Mouse (Mus musculus): ENCODE measurements around the gene Olfr945. TPM values are rescaled to one million over a fixed set of nuclear protein-coding genes. Genes with fewer than 3 reads are reported as not detected.

Olfr945 gene
- total RNA-seq (2014; rRNA removed; ENCODE audit: low replicate concordance) (not detected in 2 replicates), polyA plus RNA-seq (2015; fragmentation: Nextera tagmentation; extraction: Ambion mirVana) (not detected in 2 replicates)

GRCm38 (mm10) chr9:39276718-39277117 lies at the start of gene Olfr945:
Gene Olfr945 (minus strand): TSS chr9:39276818.
- H3K4me3 ChIP-seq (ENCODE audit: low read depth, low read length): no peak within 1 kb of the TSS
- H3K4me1 ChIP-seq (ENCODE audit: control insufficient read depth, insufficient read depth): no peaks in the 10 kb centered on the region
- no peak within 1 kb of the TSS for H3K27ac ChIP-seq (ENCODE audit: low read depth)
- no peaks in the 10 kb centered on the region for H3K36me3 ChIP-seq (replicated peaks; ENCODE audit: control insufficient read depth, insufficient read depth, low read length)
- TF ChIP-seq CTCF (IDR thresholded peaks at IDR 0.05; ENCODE audit: low read depth) (no peak), EP300 (IDR thresholded peaks at IDR 0.05; ENCODE audit: low read depth) (no peak)
- no peaks in the 10 kb centered on the region for H3K27me3 ChIP-seq (ENCODE audit: control insufficient read depth, insufficient read depth, low read length)
- H3K9me3 ChIP-seq (replicated peaks; ENCODE audit: control insufficient read depth, low read length): 0 out of 2 replicates have a peak, but pooled peaks cover 3% of the 10 kb centered on the region
- no peak within 1 kb of the TSS for H3K9ac ChIP-seq (replicated peaks; ENCODE audit: low read depth, low read length)
- WGBS: 65% methylated on average over 3 of the region's 3 CpGs
- no peak within 1 kb of the TSS for H3K4me2 ChIP-seq (ENCODE audit: low read depth, low read length)
- DNase-seq (ENCODE audit: low spot score) (no peak), ATAC-seq (ENCODE audit: insufficient read depth, low read depth) (no peak)

- Histone ChIP-seq H3K27me3 (ENCODE audit: control insufficient read depth, insufficient read depth, low read length) (no peaks in the 10 kb centered on the region), H3K27ac (ENCODE audit: low read depth) (no peak within 1 kb of the TSS), H3K4me2 (ENCODE audit: low read depth, low read length) (no peak within 1 kb of the TSS), H3K36me3 (replicated peaks; ENCODE audit: control insufficient read depth, insufficient read depth, low read length) (no peaks in the 10 kb centered on the region), H3K4me1 (ENCODE audit: control insufficient read depth, insufficient read depth) (no peaks in the 10 kb centered on the region), H3K4me3 (ENCODE audit: low read depth, low read length) (no peak within 1 kb of the TSS), H3K9ac (replicated peaks; ENCODE audit: low read depth, low read length) (no peak within 1 kb of the TSS), H3K9me3 (replicated peaks; ENCODE audit: control insufficient read depth, low read length) (no peaks in the 10 kb centered on the region)
- no peak for DNase-seq (ENCODE audit: low spot score)
- TF ChIP-seq CTCF (IDR thresholded peaks at IDR 0.05; ENCODE audit: low read depth) (no peak), EP300 (IDR thresholded peaks at IDR 0.05; ENCODE audit: low read depth) (no peak)
- ATAC-seq (ENCODE audit: insufficient read depth, low read depth): no peak
These were observed 49.3 kb upstream of the Olfr945 start, which contains the start of gene Olfr948 for GRCm38 (mm10) chr9:39325945-39326344. Gene Olfr948 (minus strand): TSS chr9:39326045.

GRCm38 (mm10) chr9:39287136-39287535 lies 10.5 kb upstream of the Olfr945 start:
- no peaks in the 10 kb centered on the region for H3K4me1 ChIP-seq (ENCODE audit: control insufficient read depth, insufficient read depth)
- WGBS: 66% methylated on average over 2 of the region's 2 CpGs
- H3K36me3 ChIP-seq (replicated peaks; ENCODE audit: control insufficient read depth, insufficient read depth, low read length): no peaks in the 10 kb centered on the region
- no peaks in the 10 kb centered on the region for H3K9me3 ChIP-seq (replicated peaks; ENCODE audit: control insufficient read depth, low read length)
- H3K9ac ChIP-seq (replicated peaks; ENCODE audit: low read depth, low read length): no peak overlapping the region
- H3K27me3 ChIP-seq (ENCODE audit: control insufficient read depth, insufficient read depth, low read length): no peaks in the 10 kb centered on the region
- TF ChIP-seq EP300 (IDR thresholded peaks at IDR 0.05; ENCODE audit: low read depth): no peak
- no peak overlapping the region for H3K4me2 ChIP-seq (ENCODE audit: low read depth, low read length)
- H3K4me3 ChIP-seq (ENCODE audit: low read depth, low read length): no peak overlapping the region
- no peak overlapping the region for H3K27ac ChIP-seq (ENCODE audit: low read depth)
- DNase-seq (ENCODE audit: low spot score) (no peak), ATAC-seq (ENCODE audit: insufficient read depth, low read depth) (no peak)

GRCm38 (mm10) chr9:39249894-39250293 lies 26.7 kb downstream of the Olfr945 start, which contains the start of gene Olfr1537:
Gene Olfr1537 (minus strand): TSS chr9:39249994.
- Histone ChIP-seq H3K27ac (ENCODE audit: low read depth) (no peak within 1 kb of the TSS), H3K27me3 (ENCODE audit: control insufficient read depth, insufficient read depth, low read length) (no peaks in the 10 kb centered on the region), H3K9me3 (replicated peaks; ENCODE audit: control insufficient read depth, low read length) (no peaks in the 10 kb centered on the region), H3K9ac (replicated peaks; ENCODE audit: low read depth, low read length) (no peak within 1 kb of the TSS), H3K4me1 (ENCODE audit: control insufficient read depth, insufficient read depth) (no peaks in the 10 kb centered on the region), H3K36me3 (replicated peaks; ENCODE audit: control insufficient read depth, insufficient read depth, low read length) (no peaks in the 10 kb centered on the region), H3K4me3 (ENCODE audit: low read depth, low read length) (no peak within 1 kb of the TSS), H3K4me2 (ENCODE audit: low read depth, low read length) (no peak within 1 kb of the TSS)
- no peak for DNase-seq (ENCODE audit: low spot score)
- WGBS: 71% methylated on average over 1 of the region's 1 CpGs
- TF ChIP-seq EP300 (IDR thresholded peaks at IDR 0.05; ENCODE audit: low read depth): no peak
- no peak for TF ChIP-seq CTCF (IDR thresholded peaks at IDR 0.05; ENCODE audit: low read depth)
- no peak for ATAC-seq (ENCODE audit: insufficient read depth, low read depth)

Other genes with a start within 250 kb of the Olfr945 start
- not detected in 2 replicates for gene Olfr937, start 211.9 kb downstream of the Olfr945 start, total RNA-seq (2014; rRNA removed; ENCODE audit: low replicate concordance)
- gene Olfr937, start 211.9 kb downstream of the Olfr945 start, polyA plus RNA-seq (2015; fragmentation: Nextera tagmentation; extraction: Ambion mirVana): not detected in 2 replicates
- gene Olfr938, start 197.9 kb downstream of the Olfr945 start, total RNA-seq (2014; rRNA removed; ENCODE audit: low replicate concordance): not detected in 2 replicates
- gene Olfr938, start 197.9 kb downstream of the Olfr945 start, polyA plus RNA-seq (2015; fragmentation: Nextera tagmentation; extraction: Ambion mirVana): not detected in 2 replicates
- not detected in 2 replicates for gene Olfr27, start 148.7 kb downstream of the Olfr945 start, total RNA-seq (2014; rRNA removed; ENCODE audit: low replicate concordance)
- gene Olfr27, start 148.7 kb downstream of the Olfr945 start, polyA plus RNA-seq (2015; fragmentation: Nextera tagmentation; extraction: Ambion mirVana): not detected in 2 replicates
- not detected in 2 replicates for gene Olfr943, start 110.5 kb downstream of the Olfr945 start, total RNA-seq (2014; rRNA removed; ENCODE audit: low replicate concordance)
- not detected in 2 replicates for gene Olfr943, start 110.5 kb downstream of the Olfr945 start, polyA plus RNA-seq (2015; fragmentation: Nextera tagmentation; extraction: Ambion mirVana)
- gene Olfr944, start 74.9 kb downstream of the Olfr945 start, total RNA-seq (2014; rRNA removed; ENCODE audit: low replicate concordance): not detected in 2 replicates
- gene Olfr944, start 74.9 kb downstream of the Olfr945 start, polyA plus RNA-seq (2015; fragmentation: Nextera tagmentation; extraction: Ambion mirVana): not detected in 2 replicates
- not detected in 2 replicates for gene Olfr1537, start 26.8 kb downstream of the Olfr945 start, total RNA-seq (2014; rRNA removed; ENCODE audit: low replicate concordance)
- not detected in 2 replicates for gene Olfr1537, start 26.8 kb downstream of the Olfr945 start, polyA plus RNA-seq (2015; fragmentation: Nextera tagmentation; extraction: Ambion mirVana)
- gene Olfr948, start 49.2 kb upstream of the Olfr945 start, total RNA-seq (2014; rRNA removed; ENCODE audit: low replicate concordance): not detected in 2 replicates
- not detected in 2 replicates for gene Olfr948, start 49.2 kb upstream of the Olfr945 start, polyA plus RNA-seq (2015; fragmentation: Nextera tagmentation; extraction: Ambion mirVana)
- gene Olfr951, start 110.6 kb upstream of the Olfr945 start, total RNA-seq (2014; rRNA removed; ENCODE audit: low replicate concordance): not detected in 2 replicates
- not detected in 2 replicates for gene Olfr951, start 110.6 kb upstream of the Olfr945 start, polyA plus RNA-seq (2015; fragmentation: Nextera tagmentation; extraction: Ambion mirVana)
- not detected in 2 replicates for gene Olfr952, start 150.3 kb upstream of the Olfr945 start, total RNA-seq (2014; rRNA removed; ENCODE audit: low replicate concordance)
- not detected in 2 replicates for gene Olfr952, start 150.3 kb upstream of the Olfr945 start, polyA plus RNA-seq (2015; fragmentation: Nextera tagmentation; extraction: Ambion mirVana)
- not detected in 2 replicates for gene Olfr954, start 179.9 kb upstream of the Olfr945 start, total RNA-seq (2014; rRNA removed; ENCODE audit: low replicate concordance)
- not detected in 2 replicates for gene Olfr954, start 179.9 kb upstream of the Olfr945 start, polyA plus RNA-seq (2015; fragmentation: Nextera tagmentation; extraction: Ambion mirVana)
- gene Olfr955, start 195.1 kb upstream of the Olfr945 start, total RNA-seq (2014; rRNA removed; ENCODE audit: low replicate concordance): not detected in 2 replicates
- gene Olfr955, start 195.1 kb upstream of the Olfr945 start, polyA plus RNA-seq (2015; fragmentation: Nextera tagmentation; extraction: Ambion mirVana): not detected in 2 replicates
- not detected in 2 replicates for gene Olfr44, start 217.2 kb upstream of the Olfr945 start, total RNA-seq (2014; rRNA removed; ENCODE audit: low replicate concordance)
- gene Olfr44, start 217.2 kb upstream of the Olfr945 start, polyA plus RNA-seq (2015; fragmentation: Nextera tagmentation; extraction: Ambion mirVana): not detected in 2 replicates
- gene Olfr957, start 239.0 kb upstream of the Olfr945 start, total RNA-seq (2014; rRNA removed; ENCODE audit: low replicate concordance): not detected in 2 replicates
- gene Olfr957, start 239.0 kb upstream of the Olfr945 start, polyA plus RNA-seq (2015; fragmentation: Nextera tagmentation; extraction: Ambion mirVana): not detected in 2 replicates